Mouse (Mus musculus) right cerebral cortex, postnatal 25 days (tissue): ENCODE data around the gene Gas7.

Experiments
- DNase-seq: peaks from one replicate; pipeline ENCODE4 v3.0.0; 2022

The Gas7 gene

GRCm38 (mm10) chr11:67454874-67455526 lies at the start of gene Gas7:
Gas7 (plus strand) TSS chr11:67455437.
- peak; percentile 63 for DNase-seq

- peak; percentile 50 for DNase-seq
These were observed 40.8 kb upstream of the Gas7 start for GRCm38 (mm10) chr11:67414346-67414940.

- no peak for DNase-seq
These were observed 31.7 kb upstream of the Gas7 start for GRCm38 (mm10) chr11:67423575-67423974.

- DNase-seq: no peak
These were observed 27.0 kb upstream of the Gas7 start for GRCm38 (mm10) chr11:67428196-67428595.

GRCm38 (mm10) chr11:67429836-67430235 lies 25.4 kb upstream of the Gas7 start:
- DNase-seq: no peak

GRCm38 (mm10) chr11:67431116-67431645 lies 24.1 kb upstream of the Gas7 start:
- no peak for DNase-seq

GRCm38 (mm10) chr11:67431864-67432263 lies 23.4 kb upstream of the Gas7 start:
- DNase-seq: no peak

GRCm38 (mm10) chr11:67433763-67434162 lies 21.5 kb upstream of the Gas7 start:
- DNase-seq: no peak

GRCm38 (mm10) chr11:67438746-67439145 lies 16.5 kb upstream of the Gas7 start:
- DNase-seq: no peak

- DNase-seq: no peak
These were observed 10.0 kb upstream of the Gas7 start for GRCm38 (mm10) chr11:67445058-67445825.

- no peak for DNase-seq
These were observed 3.7 kb upstream of the Gas7 start for GRCm38 (mm10) chr11:67451525-67451924.

GRCm38 (mm10) chr11:67455527-67455981 lies 317 bp downstream of the Gas7 start:
- no peak for DNase-seq

GRCm38 (mm10) chr11:67456029-67456428 lies 792 bp downstream of the Gas7 start:
- DNase-seq: no peak

GRCm38 (mm10) chr11:67458171-67458570 lies 2.9 kb downstream of the Gas7 start:
- no peak for DNase-seq

- no peak for DNase-seq
These were observed 11.9 kb downstream of the Gas7 start for GRCm38 (mm10) chr11:67467132-67467531.

GRCm38 (mm10) chr11:67468846-67469245 lies 13.6 kb downstream of the Gas7 start:
- no peak for DNase-seq

- DNase-seq: no peak
These were observed 19.4 kb downstream of the Gas7 start for GRCm38 (mm10) chr11:67474590-67474989.

GRCm38 (mm10) chr11:67479534-67479933 lies 24.3 kb downstream of the Gas7 start:
- DNase-seq: no peak

GRCm38 (mm10) chr11:67480204-67480956 lies 25.1 kb downstream of the Gas7 start:
- no peak for DNase-seq

- DNase-seq: no peak
These were observed 26.5 kb downstream of the Gas7 start for GRCm38 (mm10) chr11:67481691-67482090.

- DNase-seq: peak; percentile 67
These were observed 27.1 kb downstream of the Gas7 start for GRCm38 (mm10) chr11:67482217-67482760.

GRCm38 (mm10) chr11:67488156-67488555 lies 32.9 kb downstream of the Gas7 start:
- no peak for DNase-seq
